Mouse (Mus musculus) left cerebral cortex, postnatal 10 days (tissue): Measurements from ENCODE around the gene Slc27a1. TPM values are rescaled to one million over a fixed set of nuclear protein-coding genes. Genes with fewer than 3 reads are reported as not detected.
A peak's percentile ranks its signal among the peaks of the same experiment; 100 is the strongest.

Experiments
- DNase-seq, 2 experiments: peaks; one replicate each; pipeline ENCODE4 v3.0.0; 2021 to 2022; ENCODE audit warnings: low spot score in 2 of 2, mixed read lengths in 1 of 2; ENCODE audit errors: extremely low spot score in 1 of 2
- intact Hi-C: fragments of 180-260 bp; cut with DNase I; formaldehyde crosslinking; loops from one replicate; pipeline ENCODE4 v1.15.1; 2025
- total RNA-seq, 2 experiments: library from RNA; stranded (reverse); gene quantifications; 2 replicates each; pipeline ENCODE4 v1.2.3; 2021

Gene Slc27a1
- total RNA-seq, 2 experiments from 2014 or later = 69.5 to 73.6 TPM

GRCm38 (mm10) chr8:71574426-71574825 is 5.7 kb downstream of the Slc27a1 start:
- intact Hi-C loops = no loop called here
- no peak for DNase-seq

DNA sequence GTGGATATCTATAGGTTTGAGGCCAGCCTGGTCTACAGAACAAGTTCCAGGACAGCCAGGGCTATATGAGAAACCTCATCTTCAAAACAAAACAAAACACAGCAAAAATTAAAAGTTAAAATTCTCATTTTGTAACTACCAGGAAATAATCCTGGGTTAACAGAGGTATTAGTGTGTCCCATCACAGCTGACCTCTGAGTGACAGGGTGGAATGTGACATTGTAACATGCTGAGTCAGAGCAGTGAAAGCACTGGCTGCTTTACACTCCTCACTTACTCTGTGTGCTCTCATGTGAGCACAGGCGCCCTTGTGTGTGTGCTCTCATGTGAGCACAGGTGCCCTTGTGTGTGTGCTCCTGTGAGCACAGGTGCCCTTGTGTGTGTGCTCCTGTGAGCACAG is 6.3 kb downstream of the Slc27a1 start:
- DNase-seq = no peak
- intact Hi-C loops = no loop called here

GRCm38 (mm10) chr8:71577856-71578387 is 9.2 kb downstream of the Slc27a1 start:
- DNase-seq = no peak
- intact Hi-C loops = no loop called here

- no peak for DNase-seq
- intact Hi-C loops = no loop called here
Observed at GRCm38 (mm10) chr8:71579009-71579408, 10.3 kb downstream of the Slc27a1 start.

- DNase-seq = no peak
- intact Hi-C loops = no loop called here
Observed at GRCm38 (mm10) chr8:71579476-71579875, 10.8 kb downstream of the Slc27a1 start.

GRCm38 (mm10) chr8:71580201-71580600 is 11.5 kb downstream of the Slc27a1 start:
- intact Hi-C loops = no loop called here
- no peak for DNase-seq

DNA sequence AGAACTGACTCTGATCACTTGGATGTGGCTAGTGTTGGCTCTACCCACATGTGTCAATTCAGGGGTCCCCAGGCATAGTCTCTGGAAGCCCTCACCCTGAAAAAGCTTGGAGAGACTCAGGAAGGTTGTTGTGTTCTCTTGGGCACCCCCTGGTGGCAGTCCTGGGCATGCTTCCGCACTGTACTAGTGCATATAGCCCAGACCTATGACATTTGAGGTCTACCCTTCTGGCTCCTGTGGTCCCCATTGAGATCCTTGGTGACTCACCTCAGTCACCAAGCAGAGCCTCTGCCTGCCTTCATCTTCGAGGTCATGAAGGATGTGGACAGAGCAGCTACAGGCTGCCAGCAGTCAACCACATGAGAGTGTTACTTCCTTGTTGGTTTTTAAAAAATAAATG is 18.2 kb downstream of the Slc27a1 start:
- intact Hi-C loops = no loop called here
- peak in 1 of 2 experiments; percentile 70 for DNase-seq

DNA sequence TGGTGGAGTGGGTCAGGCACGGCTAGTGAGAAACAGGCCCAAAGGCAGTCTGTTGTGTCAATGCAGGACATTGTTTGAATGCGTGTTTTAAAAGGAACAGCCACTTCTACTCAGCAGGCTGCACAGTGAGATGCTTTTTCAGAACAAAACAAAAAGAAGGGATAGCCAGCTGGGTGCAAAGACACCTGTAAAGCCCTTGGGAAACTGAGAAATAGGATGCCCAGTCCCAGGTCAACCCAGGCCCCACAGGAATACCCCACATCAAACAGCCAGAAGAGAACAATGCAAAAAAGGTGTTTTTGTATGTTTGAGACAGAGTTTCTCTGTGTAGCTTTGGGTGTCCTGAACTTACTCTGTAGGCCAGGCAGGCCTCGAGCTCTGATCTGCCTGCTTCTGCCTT is 20.1 kb downstream of the Slc27a1 start:
- no peak for DNase-seq
- intact Hi-C loops = no loop called here

DNA sequence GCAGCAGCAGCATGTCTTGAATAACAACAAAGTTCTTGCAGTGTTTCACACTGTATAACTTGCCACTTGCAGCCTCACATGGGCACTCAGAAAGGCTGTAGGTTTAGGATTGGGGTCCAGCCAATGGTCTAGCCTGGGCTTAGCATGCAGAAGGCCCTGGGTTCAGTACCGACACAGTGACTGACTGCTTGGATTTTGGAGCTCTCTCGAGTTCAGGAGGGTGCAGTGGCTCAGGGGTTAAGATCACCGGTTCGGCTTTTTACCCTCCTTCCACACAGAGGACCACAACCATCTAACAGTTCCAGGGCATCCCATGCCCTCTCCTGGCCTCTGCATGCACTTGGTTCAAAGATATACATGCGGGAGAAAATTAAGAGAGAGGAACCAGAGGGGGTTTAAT is 22.3 kb downstream of the Slc27a1 start:
- intact Hi-C loops = no loop called here
- DNase-seq = no peak

DNA sequence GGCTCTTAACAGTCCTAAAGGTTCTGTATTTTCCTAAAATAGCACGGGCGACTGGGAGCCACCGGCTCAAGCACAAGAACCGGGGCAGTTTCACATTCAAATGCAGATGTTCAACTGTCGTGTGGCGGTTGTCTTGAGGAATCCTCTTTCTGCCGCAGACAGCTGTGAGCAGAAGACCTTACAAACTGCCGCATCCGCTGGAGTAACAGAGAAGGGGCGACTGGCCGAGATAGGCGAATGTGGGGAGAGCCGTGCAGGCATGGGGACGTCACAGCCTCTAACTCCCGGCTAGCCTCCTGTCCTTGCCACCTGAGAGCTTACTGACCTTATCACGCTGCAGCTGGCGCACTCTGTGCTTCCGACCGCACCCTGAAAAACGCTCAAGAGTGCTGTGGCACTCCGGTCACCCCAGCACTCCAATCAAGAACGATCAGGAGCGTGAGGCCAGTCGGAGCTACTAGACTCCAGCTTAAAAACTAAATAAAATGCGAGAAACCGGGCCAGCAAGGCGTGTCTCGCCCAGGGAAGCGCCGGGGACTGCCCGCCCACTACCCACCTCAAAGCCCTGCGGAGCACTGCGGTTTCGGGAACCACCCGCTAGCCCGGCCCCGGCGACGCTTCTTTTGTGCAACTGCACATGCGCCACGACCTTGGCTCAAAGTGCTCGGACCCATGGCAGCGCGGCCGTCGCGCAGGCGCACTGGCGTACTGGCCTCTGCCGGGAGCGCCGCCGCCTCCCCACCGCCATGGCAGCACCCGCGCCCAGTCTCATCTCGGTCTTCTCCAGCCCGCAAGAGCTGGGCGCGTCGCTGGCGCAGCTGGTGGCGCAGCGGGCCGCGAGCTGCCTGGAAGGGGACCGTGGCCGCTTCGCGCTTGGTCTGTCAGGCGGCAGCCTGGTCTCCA is 23.0 kb downstream of the Slc27a1 start, which contains the start of gene Pgls:
Gene Pgls (plus strand): TSS at position 706 of the 903 bp plus-strand sequence.
- peak; percentile 94 to 97 for DNase-seq
- intact Hi-C loops = no loop called here

- peak; percentile 73 to 86 for DNase-seq
- intact Hi-C loops = no loop called here
Observed at GRCm38 (mm10) chr8:71592374-71593170, 23.9 kb downstream of the Slc27a1 start.

DNA sequence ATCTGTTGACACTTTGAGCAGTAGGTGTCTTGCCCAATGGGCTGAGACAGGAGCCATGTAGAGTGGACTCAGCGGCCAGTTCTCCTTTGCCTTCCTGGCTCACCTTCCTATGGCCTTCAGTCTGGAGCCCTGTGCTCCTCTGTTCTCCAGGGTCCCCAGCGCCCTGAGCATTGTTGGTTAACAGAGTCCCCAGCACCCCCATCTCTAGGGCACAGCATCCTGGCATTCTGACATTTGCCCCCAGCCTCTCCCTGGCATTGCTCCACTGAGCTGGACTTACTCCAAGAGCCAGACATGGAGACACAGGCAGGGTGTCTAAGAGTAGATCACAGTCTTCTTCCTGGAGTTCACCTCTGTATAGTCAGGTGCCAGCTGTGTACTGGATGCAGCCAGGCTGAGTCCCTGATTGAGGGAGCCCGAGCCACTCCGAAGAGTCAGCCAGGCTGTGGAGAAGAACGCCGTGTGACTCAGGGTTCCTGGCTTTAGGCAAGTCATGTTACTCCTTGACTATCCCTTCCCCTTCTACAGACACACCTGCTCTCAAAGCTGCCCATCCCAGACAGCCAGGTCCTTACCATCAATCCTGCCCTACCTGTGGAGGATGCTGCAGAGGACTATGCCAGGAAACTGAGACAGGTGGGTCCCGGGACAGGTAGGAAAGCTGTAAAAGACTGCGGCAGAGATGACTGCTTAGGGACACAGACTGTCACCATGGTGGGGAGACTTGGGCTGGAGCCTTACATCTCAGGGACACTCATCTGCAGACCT is 25.1 kb downstream of the Slc27a1 start:
- peak in 1 of 2 experiments; percentile 34 for DNase-seq
- intact Hi-C loops = no loop called here

DNA sequence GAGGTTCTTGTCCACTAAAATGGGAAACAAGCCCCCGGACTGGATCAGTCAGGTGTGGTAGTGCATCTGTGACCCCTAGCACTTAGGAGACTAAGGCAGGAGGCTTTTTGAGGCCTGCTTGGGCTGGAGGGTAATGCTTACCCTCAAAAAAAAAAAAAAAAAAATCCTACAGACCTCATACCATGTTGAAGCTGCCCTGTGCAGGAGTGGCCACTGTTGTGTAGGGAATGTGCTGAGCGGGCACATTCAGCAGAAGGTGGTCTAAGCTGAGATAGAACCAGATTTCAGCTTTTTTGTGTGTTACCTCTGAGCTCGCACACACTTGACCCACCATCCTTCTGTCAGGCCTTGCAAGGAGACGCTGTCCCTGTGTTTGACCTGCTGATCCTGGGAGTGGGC is 25.6 kb downstream of the Slc27a1 start:
- no peak for DNase-seq
- intact Hi-C loops = no loop called here

DNA sequence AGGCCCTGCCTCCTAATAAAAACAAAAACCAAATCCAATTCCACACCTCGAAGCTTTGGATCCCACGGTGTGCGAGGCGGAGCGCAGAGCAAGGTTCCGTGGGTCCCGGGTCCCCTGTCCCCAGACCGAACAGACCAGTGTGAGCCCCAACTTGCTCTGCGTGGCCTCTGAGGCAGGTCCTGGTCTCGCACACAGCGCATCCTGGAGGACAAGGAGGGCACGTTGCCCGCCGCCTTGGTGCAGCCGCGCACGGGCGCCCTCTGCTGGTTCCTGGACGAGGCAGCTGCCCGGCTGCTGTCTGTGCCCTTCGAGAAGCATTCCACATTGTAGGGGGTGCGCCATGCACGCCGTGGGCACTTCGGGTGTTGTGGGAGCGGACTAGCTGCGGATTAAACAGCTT is 27.2 kb downstream of the Slc27a1 start:
- intact Hi-C loops = loop anchor here (1.0 kb wide), 1 partner anchor 35 kb away; no protein-coding TSS in a partner anchor
- DNase-seq = peak; percentile 77 to 90

- intact Hi-C loops = no loop called here
- peak in 1 of 2 experiments; percentile 21 for DNase-seq
Observed at GRCm38 (mm10) chr8:71596384-71596783, 27.7 kb downstream of the Slc27a1 start.

- intact Hi-C loops = no loop called here
- no peak for DNase-seq
Observed at GRCm38 (mm10) chr8:71596798-71597197, 28.1 kb downstream of the Slc27a1 start.

DNA sequence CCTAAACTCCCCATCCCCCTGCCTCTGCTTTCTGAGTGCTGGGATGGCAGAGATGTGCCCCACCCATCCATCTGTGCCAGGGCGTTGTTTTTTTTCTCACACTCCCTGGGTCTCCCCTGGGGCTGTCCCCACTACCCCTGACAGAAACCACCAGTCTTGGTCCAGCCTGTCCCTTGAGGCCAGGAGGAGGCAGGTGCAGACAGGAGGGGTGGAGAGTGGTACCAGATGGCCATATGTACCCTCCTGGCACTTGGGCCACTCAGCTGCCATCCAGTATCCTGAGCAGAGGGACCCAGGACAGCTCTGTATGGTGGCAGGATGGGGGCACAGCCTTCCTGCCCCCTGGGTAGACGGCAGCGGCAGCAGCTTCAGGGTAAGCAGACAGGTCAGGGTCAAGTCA is 28.8 kb downstream of the Slc27a1 start, which contains the start of gene Fam129c:
Gene Fam129c (plus strand): TSS at position 198 of the 400 bp plus-strand sequence.
- DNase-seq = peak in 1 of 2 experiments; percentile 20
- intact Hi-C loops = no loop called here

GRCm38 (mm10) chr8:71598375-71598774 is 29.7 kb downstream of the Slc27a1 start:
- intact Hi-C loops = no loop called here
- DNase-seq = no peak

DNA sequence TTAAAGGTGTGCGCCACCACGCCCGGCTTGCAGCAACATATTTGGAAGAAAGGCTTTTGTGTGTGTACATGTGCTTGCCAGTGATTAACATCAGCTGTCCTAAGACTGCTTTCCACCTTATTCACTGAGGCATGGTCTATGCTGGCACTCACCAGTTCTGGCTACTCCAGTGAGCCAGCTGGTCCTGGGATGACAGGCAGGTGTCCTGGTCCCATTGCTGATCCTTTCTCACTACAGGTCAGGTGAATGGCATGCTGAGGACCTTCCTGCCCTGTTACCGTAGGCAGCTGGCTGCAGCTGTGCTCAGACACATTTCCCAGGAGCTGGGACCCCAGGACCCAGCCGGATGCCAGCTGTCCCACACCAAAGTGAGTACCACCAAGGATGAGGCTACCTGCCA is 30.2 kb downstream of the Slc27a1 start:
- no peak for DNase-seq
- intact Hi-C loops = no loop called here
